Mouse (Mus musculus) G1E (cell line): ENCODE measurements around the gene Gm4981. TPM values are rescaled to one million over a fixed set of nuclear protein-coding genes. Genes with fewer than 3 reads are reported as not detected.
"Not testable (repeated sequence)": the region's sequence is repeated elsewhere in the genome, so short reads cannot be mapped to it uniquely, and the experiment has no call there.

Experiments
- ATAC-seq: 2 replicates; pipeline ENCODE4 v1.8.0; 2016; ENCODE audit warnings: mild to moderate bottlenecking; ENCODE audit not compliant: insufficient number of reproducible peaks, poor library complexity, low FRiP score, severe bottlenecking; ENCODE audit errors: extremely low read depth
- DNase-seq: peaks from one replicate; pipeline ENCODE4 v3.0.0; 2012; ENCODE audit warnings: low spot score
- H3K27me3 ChIP-seq: 2 replicates; pipeline ENCODE4 v1.6.1; 2012; ENCODE audit warnings: mild to moderate bottlenecking, low read length, inconsistent platforms; ENCODE audit not compliant: insufficient read depth
- H3K36me3 ChIP-seq: replicated peaks from 2 replicates; pipeline ENCODE3; 2012; ENCODE audit warnings: mild to moderate bottlenecking, inconsistent platforms
- H3K4me1 ChIP-seq: 2 replicates; pipeline ENCODE4 v1.6.1; 2012; ENCODE audit warnings: low read depth, low read length, inconsistent platforms, mixed read lengths; ENCODE audit not compliant: insufficient read depth
- H3K4me3 ChIP-seq: 2 replicates; pipeline ENCODE4 v1.5.1; 2012; ENCODE audit warnings: low read depth, mild to moderate bottlenecking, inconsistent platforms, low read length, moderate library complexity, mixed read lengths
- H3K9me3 ChIP-seq: replicated peaks from 2 replicates; pipeline ENCODE4 v1.6.1; 2012; ENCODE audit warnings: inconsistent platforms
- CTCF ChIP-seq: IDR thresholded peaks from 2 replicates; pipeline ENCODE4 v1.5.1; 2012; ENCODE audit warnings: low read depth, low read length, inconsistent platforms, mixed read lengths
- GATA1 ChIP-seq: IDR thresholded peaks from 2 replicates; pipeline ENCODE4 v1.6.1; 2012; ENCODE audit warnings: borderline replicate concordance, low read length, inconsistent platforms, mixed read lengths
- GATA2 ChIP-seq: IDR thresholded peaks from 2 replicates; pipeline ENCODE4 v1.6.1; 2012; ENCODE audit warnings: low read depth, low read length, inconsistent platforms, borderline replicate concordance
- POLR2AphosphoS5 ChIP-seq: IDR thresholded peaks from 2 replicates; pipeline ENCODE4 v1.6.1; 2012; ENCODE audit warnings: low read depth, low read length, inconsistent platforms; ENCODE audit not compliant: insufficient replicate concordance
- TAL1 ChIP-seq: conservative IDR thresholded peaks from 2 replicates; pipeline ENCODE4 v1.6.1; 2012; ENCODE audit warnings: low read depth, low read length, inconsistent platforms, mixed read lengths
- polyA plus RNA-seq: library from polyadenylated mRNA; stranded (reverse); fragments of >175 nt; gene quantifications from 2 replicates; pipeline ENCODE4 v1.2.3, GENCODE M21; 2012
- total RNA-seq, 2 experiments: library from RNA; stranded (forward) in 1 of 2; stranded (reverse) in 1 of 2; fragments of 200-1000 nt in 1 of 2; fragments of >200 nt in 1 of 2; fragmentation: Nextera tagmentation in 1 of 2; gene quantifications; 2 replicates each; pipeline ENCODE4 v1.2.3; 2014 to 2017

Gm4981 gene
- total and polyA plus RNA-seq, 3 experiments = not detected

- Histone ChIP-seq H3K36me3 (no peaks in the 10 kb centered on the region), H3K4me1 (peaks cover 3% of the 10 kb centered on the region; the same call in 1 of the 2 replicates), H3K27me3 (no peaks in the 10 kb centered on the region), H3K4me3 (no peak overlapping the region), H3K9me3 (no peaks in the 10 kb centered on the region)
- DNase-seq = no peak
- no peak for ATAC-seq
- TF ChIP-seq TAL1 (no peak), POLR2AphosphoS5 (no peak), GATA1 (no peak), GATA2 (no peak), CTCF (no peak)
Observed at GRCm38 (mm10) chr10:58249535-58249934, 13.0 kb upstream of the Gm4981 start.

GRCm38 (mm10) chr10:58238984-58239740 is 2.7 kb upstream of the Gm4981 start:
- ATAC-seq, DNase-seq, H3K27me3 ChIP-seq, H3K9me3 ChIP-seq, H3K4me3 ChIP-seq, H3K4me1 ChIP-seq, H3K36me3 ChIP-seq: not testable (repeated sequence)

GRCm38 (mm10) chr10:58234985-58235384 is 1.5 kb downstream of the Gm4981 start:
- not testable (repeated sequence) for H3K36me3 ChIP-seq, H3K27me3 ChIP-seq, ATAC-seq, H3K9me3 ChIP-seq, H3K4me3 ChIP-seq, DNase-seq, H3K4me1 ChIP-seq

- not testable (repeated sequence) for H3K9me3 ChIP-seq, H3K27me3 ChIP-seq, H3K36me3 ChIP-seq, ATAC-seq, DNase-seq, H3K4me3 ChIP-seq, H3K4me1 ChIP-seq
Observed at GRCm38 (mm10) chr10:58233740-58234121, 2.8 kb downstream of the Gm4981 start.

- not testable (repeated sequence) for ATAC-seq, DNase-seq, H3K4me1 ChIP-seq, H3K9me3 ChIP-seq, H3K36me3 ChIP-seq, H3K4me3 ChIP-seq, H3K27me3 ChIP-seq
Observed at GRCm38 (mm10) chr10:58233054-58233739, 3.3 kb downstream of the Gm4981 start.

- not testable (repeated sequence) for H3K9me3 ChIP-seq, H3K4me1 ChIP-seq, ATAC-seq, H3K36me3 ChIP-seq, H3K4me3 ChIP-seq, DNase-seq, H3K27me3 ChIP-seq
Observed at GRCm38 (mm10) chr10:58232641-58232969, 3.9 kb downstream of the Gm4981 start, which contains the start of gene Duxf3. Gene Duxf3 (minus strand): TSS chr10:58232675.

GRCm38 (mm10) chr10:58231779-58232640 is 4.5 kb downstream of the Gm4981 start:
- not testable (repeated sequence) for DNase-seq, H3K36me3 ChIP-seq, H3K27me3 ChIP-seq, H3K4me1 ChIP-seq, H3K9me3 ChIP-seq, H3K4me3 ChIP-seq
- 0 out of 2 replicates have a peak, but pooled peaks have one; percentile 36 for ATAC-seq

- H3K36me3 ChIP-seq, H3K4me3 ChIP-seq, ATAC-seq: not testable (repeated sequence)
Observed at GRCm38 (mm10) chr10:58231088-58231487, 5.4 kb downstream of the Gm4981 start.

GRCm38 (mm10) chr10:58230021-58230420 is 6.5 kb downstream of the Gm4981 start:
- not testable (repeated sequence) for ATAC-seq, DNase-seq, H3K9me3 ChIP-seq, H3K36me3 ChIP-seq, H3K4me3 ChIP-seq, H3K4me1 ChIP-seq, H3K27me3 ChIP-seq

More at GRCm38 (mm10) chr10:58231088-58231487, 5.4 kb downstream of the Gm4981 start:
- not testable (repeated sequence) for H3K27me3 ChIP-seq, H3K9me3 ChIP-seq, H3K4me1 ChIP-seq, DNase-seq

- not testable (repeated sequence) for H3K36me3 ChIP-seq, DNase-seq, H3K4me3 ChIP-seq, H3K27me3 ChIP-seq, ATAC-seq, H3K4me1 ChIP-seq
- peaks cover 13% of the 10 kb centered on the region for H3K9me3 ChIP-seq
Observed at GRCm38 (mm10) chr10:58227798-58228197, 8.7 kb downstream of the Gm4981 start.
